ENCODE assay signal across 23 mouse cellular contexts in the genomic region with DNA sequence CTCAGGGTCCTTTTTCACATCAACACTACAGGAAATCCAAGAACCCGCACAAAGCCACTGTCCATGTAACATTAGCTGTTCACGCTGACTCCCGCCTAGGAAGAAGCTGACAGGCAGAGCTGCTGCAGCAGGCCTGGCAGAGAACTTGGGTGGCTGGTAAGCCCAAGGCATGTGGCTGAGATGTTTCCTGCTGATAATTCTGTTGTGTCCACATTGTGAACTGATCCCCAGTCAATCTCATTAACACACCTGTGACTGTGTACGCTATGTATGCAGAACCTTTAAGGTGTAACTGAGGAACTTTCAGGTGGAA.
DNase-seq lines count a peak whose midpoint lies in the region; ATAC-seq lines count a peak whose summit lies in the region.
"Had no signal": no experiment of that assay in that cellular context is flagged by ENCODE, and none has a peak within 500 bp of the region (broad histone marks: within the 10 kb centered on the region; RNA-seq: fewer than 3 reads in every experiment).

No protein-coding gene starts in this region.

- ATAC-seq in embryonic facial prominence, embryonic 11.5 days (replicated peaks; ENCODE audit: insufficient number of reproducible peaks, low FRiP score, low TSS enrichment, low read depth) = no peak
- peak; percentile 57 for ATAC-seq in kidney, embryonic 15.5 days (replicated peaks; ENCODE audit: low FRiP score)
- ATAC-seq in midbrain, embryonic 15.5 days (replicated peaks) = no peak
- ATAC-seq: forebrain, postnatal 0 days; hindbrain, postnatal 0 days; midbrain, embryonic 13.5 days had no signal

- no peaks in the 10 kb centered on the region for H3K27me3 ChIP-seq in embryonic facial prominence, embryonic 11.5 days (ENCODE audit: control insufficient read depth, insufficient read depth, low read length)
- H3K27me3 ChIP-seq in embryonic facial prominence, embryonic 10.5 days (replicated peaks; ENCODE audit: low read depth, poor library complexity, severe bottlenecking) = no peaks in the 10 kb centered on the region
- H3K27me3 ChIP-seq in kidney, embryonic 15.5 days = no peaks in the 10 kb centered on the region
- H3K27me3 ChIP-seq in midbrain, embryonic 15.5 days (replicated peaks) = no peaks in the 10 kb centered on the region
- H3K27me3 ChIP-seq: CH12.LX; midbrain, embryonic 13.5 days; stomach, embryonic 15.5 days had no signal

- no peaks in the 10 kb centered on the region for H3K36me3 ChIP-seq in embryonic facial prominence, embryonic 11.5 days (replicated peaks; ENCODE audit: control insufficient read depth, insufficient read depth, low read depth, low read length)
- H3K36me3 ChIP-seq in embryonic facial prominence, embryonic 10.5 days (replicated peaks) = peaks cover 30% of the 10 kb centered on the region
- peaks cover 13% of the 10 kb centered on the region for H3K36me3 ChIP-seq in kidney, embryonic 15.5 days
- no peaks in the 10 kb centered on the region; the same call in 1 of the 2 replicates for H3K36me3 ChIP-seq in midbrain, embryonic 15.5 days (replicated peaks)
- H3K36me3 ChIP-seq: stomach, embryonic 15.5 days had no signal

- no peak overlapping the region for H3K4me3 ChIP-seq in embryonic facial prominence, embryonic 11.5 days (ENCODE audit: low read depth, low read length)
- no peak overlapping the region for H3K4me3 ChIP-seq in embryonic facial prominence, embryonic 10.5 days
- H3K4me3 ChIP-seq in kidney, embryonic 15.5 days (replicated peaks) = no peak overlapping the region
- no peak overlapping the region for H3K4me3 ChIP-seq in midbrain, embryonic 15.5 days
- H3K4me3 ChIP-seq: midbrain, embryonic 13.5 days; stomach, embryonic 15.5 days had no signal

- H3K27ac ChIP-seq in embryonic facial prominence, embryonic 11.5 days (replicated peaks; ENCODE audit: low read depth, low read length) = no peak overlapping the region
- no peak overlapping the region for H3K27ac ChIP-seq in embryonic facial prominence, embryonic 10.5 days (replicated peaks)
- peak overlapping the region; percentile 81 for H3K27ac ChIP-seq in kidney, embryonic 15.5 days
- H3K27ac ChIP-seq in midbrain, embryonic 15.5 days = no peak overlapping the region
- H3K27ac ChIP-seq: hindbrain, postnatal 0 days; macrophage; midbrain, embryonic 13.5 days had no signal

- no peaks in the 10 kb centered on the region for H3K9me3 ChIP-seq in embryonic facial prominence, embryonic 11.5 days (replicated peaks; ENCODE audit: control insufficient read depth, low read length)
- no peaks in the 10 kb centered on the region for H3K9me3 ChIP-seq in embryonic facial prominence, embryonic 10.5 days
- no peaks in the 10 kb centered on the region for H3K9me3 ChIP-seq in kidney, embryonic 15.5 days (replicated peaks)
- no peaks in the 10 kb centered on the region for H3K9me3 ChIP-seq in midbrain, embryonic 15.5 days
- H3K9me3 ChIP-seq: midbrain, embryonic 13.5 days; stomach, embryonic 15.5 days had no signal

- no peak overlapping the region for H3K4me2 ChIP-seq in embryonic facial prominence, embryonic 11.5 days (ENCODE audit: low read depth, low read length)
- no peak overlapping the region for H3K4me2 ChIP-seq in kidney, embryonic 15.5 days
- H3K4me2 ChIP-seq in midbrain, embryonic 15.5 days = no peak overlapping the region
- H3K4me2 ChIP-seq: lung, embryonic 14.5 days; midbrain, embryonic 13.5 days; stomach, embryonic 15.5 days had no signal

- 61% methylated on average over 4 of the region's 4 CpGs for WGBS in embryonic facial prominence, embryonic 11.5 days
- WGBS in embryonic facial prominence, embryonic 10.5 days = 71% methylated on average over 4 of the region's 4 CpGs
- WGBS in kidney, embryonic 15.5 days = 48% methylated on average over 4 of the region's 4 CpGs
- 94% methylated on average over 4 of the region's 4 CpGs for WGBS in midbrain, embryonic 15.5 days

- H3K4me1 ChIP-seq in embryonic facial prominence, embryonic 11.5 days (ENCODE audit: control insufficient read depth, insufficient read depth, low read length) = no peaks in the 10 kb centered on the region
- H3K4me1 ChIP-seq in embryonic facial prominence, embryonic 10.5 days = peaks cover 20% of the 10 kb centered on the region
- peaks cover 41% of the 10 kb centered on the region for H3K4me1 ChIP-seq in kidney, embryonic 15.5 days
- no peaks in the 10 kb centered on the region; the same call in 1 of the 2 replicates for H3K4me1 ChIP-seq in midbrain, embryonic 15.5 days
- H3K4me1 ChIP-seq: stomach, embryonic 15.5 days had no signal

- no peak overlapping the region for H3K9ac ChIP-seq in embryonic facial prominence, embryonic 11.5 days (replicated peaks; ENCODE audit: low read length)
- no peak overlapping the region for H3K9ac ChIP-seq in kidney, embryonic 15.5 days
- no peak overlapping the region for H3K9ac ChIP-seq in midbrain, embryonic 15.5 days
- H3K9ac ChIP-seq: forebrain, postnatal 0 days; lung, embryonic 14.5 days; midbrain, embryonic 13.5 days; stomach, embryonic 15.5 days had no signal

- DNase-seq in embryonic facial prominence, embryonic 11.5 days (ENCODE audit: low spot score) = peak; percentile 26
- DNase-seq in embryonic facial prominence, embryonic 10.5 days (ENCODE audit: low spot score) = no peak
- DNase-seq in kidney, adult 9 months = no peak
- DNase-seq in thymus, postnatal 25 days = peak; percentile 24
- no peak for DNase-seq in thymus, adult 18-20 months
- no peak for DNase-seq in urinary bladder, adult 18-20 months (ENCODE audit: low spot score in 2 of 2)
- DNase-seq: adrenal gland, postnatal 10 days; cerebellum, postnatal 25 days; forebrain, postnatal 0 days; gastrocnemius, postnatal 10 days; heart, postnatal 4 days; kidney, adult 11 months; layer of hippocampus, adult 9-11 months; lung, embryonic 14.5 days; right cerebral cortex, adult 18-20 months; spleen, adult 18-20 months had no signal

Comparison
In these comparisons a context has a peak if more than half of its experiments do, and no peak if none do; other contexts are left out.
1. DNase-seq: peak in embryonic facial prominence, embryonic 11.5 days (single experiment) and thymus, postnatal 25 days (single experiment); none in embryonic facial prominence, embryonic 10.5 days (single experiment), kidney, adult 9 months (single experiment), thymus, adult 18-20 months (0 of 2) and urinary bladder, adult 18-20 months (0 of 2).